Mouse (Mus musculus) fibroblast of lung, adult 2 months (primary cell): ENCODE data around the gene D10Wsu102e.
A peak's percentile ranks its signal among the peaks of the same experiment; 100 is the strongest.
"Not testable (repeated sequence)": the region's sequence is repeated elsewhere in the genome, so short reads cannot be mapped to it uniquely, and the experiment has no call there.

Source experiments
- DNase-seq: peaks from one replicate; pipeline ENCODE4 v3.0.0-alpha.2; 2011; ENCODE audit warnings: low read depth

Gene D10Wsu102e

DNA sequence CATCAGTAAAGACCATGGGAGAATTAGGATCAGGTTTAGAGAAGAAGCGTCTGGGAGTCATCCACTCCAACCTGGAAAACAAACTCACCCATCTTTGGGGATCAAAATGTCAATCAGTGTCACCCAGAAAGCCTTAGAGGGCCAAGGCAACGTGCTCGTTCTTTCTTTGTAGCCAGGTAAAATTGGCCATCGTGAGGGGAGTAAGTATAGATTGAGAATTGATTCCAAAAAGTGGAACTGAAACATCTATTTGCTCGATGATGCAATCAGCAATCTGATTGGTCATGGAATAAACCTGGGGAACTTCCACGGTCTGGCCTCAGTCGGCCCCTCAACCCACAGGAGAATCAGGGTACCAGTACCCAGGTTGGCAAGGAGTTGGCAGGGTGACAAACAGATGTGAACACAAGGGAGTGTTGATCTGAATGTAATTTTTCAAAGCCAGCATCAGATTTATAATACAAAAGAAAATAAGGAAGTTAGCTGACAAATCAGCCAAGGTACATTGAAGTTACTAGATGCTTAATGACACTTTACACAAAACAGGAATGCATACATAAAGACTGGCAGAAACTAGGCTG, 25.4 kb downstream of the D10Wsu102e start:
- no peak for DNase-seq

- DNase-seq: no peak
Observed at GRCm38 (mm10) chr10:83397336-83397735, 37.3 kb downstream of the D10Wsu102e start.

GRCm38 (mm10) chr10:83400896-83401295, 40.9 kb downstream of the D10Wsu102e start:
- not testable (repeated sequence) for DNase-seq

DNA sequence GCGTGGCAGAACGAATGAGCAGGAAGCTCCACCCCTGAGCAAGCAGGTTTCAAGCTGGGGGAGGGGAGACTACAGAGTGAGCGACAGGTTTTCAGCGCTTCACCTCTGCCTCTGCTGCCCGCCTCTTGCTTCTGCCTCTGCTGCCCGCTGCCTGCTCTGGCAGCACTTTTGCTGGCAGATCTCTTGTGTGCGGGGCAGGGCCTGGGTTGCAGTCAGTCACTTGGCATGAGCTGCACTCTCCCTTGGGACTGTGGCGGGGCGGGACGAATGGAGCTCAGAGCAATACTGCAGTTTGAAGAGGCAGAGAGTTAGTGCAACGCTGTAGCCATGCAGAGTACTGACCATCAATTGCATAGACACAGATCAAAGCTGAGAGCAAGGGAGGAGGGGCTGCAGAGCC, 45.0 kb downstream of the D10Wsu102e start:
- no peak for DNase-seq

DNA sequence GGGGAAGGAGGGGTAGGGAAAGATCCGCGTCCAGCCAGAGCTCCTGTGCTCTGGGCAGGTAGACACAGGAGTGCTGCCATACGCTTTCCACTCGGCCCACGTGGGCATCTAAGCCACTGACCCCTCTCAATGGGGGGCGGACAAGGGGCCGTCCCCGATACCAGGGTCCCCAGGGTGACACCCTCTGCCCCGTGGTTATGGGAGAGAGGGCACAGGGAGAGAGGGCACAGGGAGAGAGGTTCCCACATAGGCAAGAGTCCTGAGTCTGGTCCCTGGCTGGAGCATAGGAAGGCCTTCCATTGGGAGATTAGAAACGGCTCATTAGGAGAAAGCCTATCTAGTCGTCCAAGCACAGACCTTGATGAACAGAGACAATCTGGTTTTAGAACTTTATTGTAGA, 45.7 kb downstream of the D10Wsu102e start:
- no peak for DNase-seq

- no peak for DNase-seq
Observed at GRCm38 (mm10) chr10:83407141-83407540, 47.1 kb downstream of the D10Wsu102e start.

DNA sequence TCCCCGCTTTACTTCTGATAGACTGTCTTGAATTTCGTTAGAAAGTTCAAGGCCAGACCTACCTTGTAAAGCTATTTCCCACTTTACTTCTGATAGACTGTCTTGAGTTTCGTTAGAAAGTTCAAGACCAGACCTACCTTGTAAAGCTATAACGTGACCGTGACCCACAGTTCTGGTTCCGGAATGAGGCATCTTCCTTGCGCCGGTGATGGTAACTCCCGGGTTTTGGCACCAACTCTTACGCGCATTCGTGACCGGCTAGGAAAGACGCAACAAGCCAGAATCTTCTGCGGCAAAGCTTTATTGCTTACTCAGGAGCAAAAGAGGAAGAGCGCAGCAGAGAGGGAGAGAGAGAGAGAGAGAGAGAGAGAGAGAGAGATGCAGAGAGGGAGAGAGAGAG, 58.4 kb downstream of the D10Wsu102e start:
- not testable (repeated sequence) for DNase-seq

- DNase-seq: no peak
Observed at GRCm38 (mm10) chr10:83448582-83448981, 88.6 kb downstream of the D10Wsu102e start.

GRCm38 (mm10) chr10:83457531-83457930, 97.5 kb downstream of the D10Wsu102e start:
- no peak for DNase-seq

DNA sequence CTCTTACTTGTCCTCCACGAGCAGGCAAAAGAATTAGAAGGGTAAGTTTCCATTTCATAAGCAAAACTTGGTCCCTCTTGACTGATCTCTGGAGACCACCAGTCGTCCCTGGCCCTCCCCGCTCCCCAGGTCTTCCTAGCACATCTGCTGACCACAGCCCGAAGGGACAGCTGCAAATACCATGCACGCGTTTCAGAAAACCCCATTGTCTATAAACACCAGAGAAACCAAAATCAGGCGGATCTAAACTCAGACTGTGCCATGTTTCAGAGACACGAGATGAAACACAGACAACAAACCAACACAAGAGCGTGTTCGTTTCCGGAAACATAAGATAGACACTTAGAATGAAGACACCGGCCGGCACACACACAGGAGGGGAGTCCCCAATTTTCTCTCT, 115.2 kb downstream of the D10Wsu102e start:
- no peak for DNase-seq

DNA sequence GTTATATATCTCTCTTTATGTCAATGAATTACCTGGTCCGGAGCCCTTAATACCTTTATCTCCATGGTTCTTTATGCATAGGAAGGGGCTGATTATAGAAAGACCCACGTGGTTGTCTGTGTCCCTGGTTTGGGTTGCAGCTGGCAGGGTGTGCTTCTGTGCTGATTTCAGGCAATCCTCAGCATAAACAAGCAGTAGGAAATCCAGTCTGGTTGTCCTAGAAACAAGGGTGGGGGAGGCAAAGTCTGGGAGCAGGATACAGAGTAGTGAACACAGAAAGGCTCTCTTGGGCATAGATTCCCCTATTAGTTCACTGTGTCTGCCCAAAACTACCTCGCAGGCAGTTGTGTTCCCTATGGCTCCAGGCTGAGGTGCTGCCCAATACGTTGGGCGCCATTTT, 117.3 kb downstream of the D10Wsu102e start:
- no peak for DNase-seq

- DNase-seq: no peak
Observed at GRCm38 (mm10) chr10:83490506-83490905, 130.5 kb downstream of the D10Wsu102e start.

GRCm38 (mm10) chr10:83497321-83497720, 137.3 kb downstream of the D10Wsu102e start:
- no peak for DNase-seq

GRCm38 (mm10) chr10:83508962-83509660, 149.1 kb downstream of the D10Wsu102e start:
- no peak for DNase-seq

DNA sequence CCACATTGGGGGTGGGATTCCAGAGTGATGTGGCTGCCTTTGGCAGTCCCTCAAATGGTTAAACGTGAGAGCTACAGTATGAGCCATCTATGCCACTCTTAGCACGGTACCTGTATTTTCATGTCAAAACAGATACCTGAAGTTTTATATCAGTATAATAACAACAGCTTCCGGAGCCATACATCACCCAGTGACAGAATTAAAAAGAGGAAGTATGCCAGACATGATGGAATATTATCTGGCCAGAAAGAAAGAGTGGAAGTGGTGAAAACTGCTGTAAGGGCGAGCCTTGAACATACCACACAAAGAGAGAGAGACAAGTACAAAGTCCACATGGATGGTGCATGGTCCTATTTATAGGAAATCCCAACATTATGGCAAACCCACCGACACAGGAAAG, 151.3 kb downstream of the D10Wsu102e start:
- no peak for DNase-seq

DNA sequence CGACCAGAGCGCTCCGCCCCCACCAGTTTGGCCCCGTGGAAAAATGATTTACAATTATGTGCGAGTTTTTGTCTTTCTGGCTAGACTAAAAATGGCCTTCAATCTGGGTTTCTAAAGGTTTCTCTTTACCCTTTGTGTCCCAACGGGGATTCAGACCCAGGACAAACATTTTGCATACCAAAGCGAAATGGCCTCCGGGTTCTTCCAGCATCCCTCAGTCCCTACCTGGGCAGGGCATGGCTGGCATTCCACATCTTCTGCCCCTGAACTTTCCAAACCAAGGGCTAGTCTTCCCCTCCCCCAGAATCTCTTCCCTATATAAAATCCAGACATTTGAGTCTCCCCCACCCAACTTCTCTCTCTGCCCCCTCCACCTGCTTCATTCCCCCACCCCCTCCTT, 153.7 kb downstream of the D10Wsu102e start:
- DNase-seq: no peak

DNA sequence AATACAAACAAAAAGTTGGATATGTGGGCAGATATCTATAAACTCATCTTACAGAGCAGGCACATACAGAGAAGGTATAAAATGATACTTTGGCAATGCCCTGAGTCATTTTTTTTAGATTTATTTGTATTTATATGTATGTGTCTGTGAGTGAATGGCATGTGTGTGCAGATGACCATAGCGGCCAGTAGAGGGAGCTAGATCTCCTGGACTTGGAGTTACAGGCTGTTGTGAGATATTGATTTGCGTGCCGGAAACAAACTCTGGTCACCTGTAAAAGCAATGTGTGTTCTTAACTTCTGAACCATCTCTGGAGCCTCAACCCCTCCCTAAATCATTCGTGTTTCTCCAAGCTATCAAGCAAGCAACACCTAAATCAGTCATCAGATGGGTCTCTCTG, 161.0 kb downstream of the D10Wsu102e start:
- DNase-seq: no peak

DNA sequence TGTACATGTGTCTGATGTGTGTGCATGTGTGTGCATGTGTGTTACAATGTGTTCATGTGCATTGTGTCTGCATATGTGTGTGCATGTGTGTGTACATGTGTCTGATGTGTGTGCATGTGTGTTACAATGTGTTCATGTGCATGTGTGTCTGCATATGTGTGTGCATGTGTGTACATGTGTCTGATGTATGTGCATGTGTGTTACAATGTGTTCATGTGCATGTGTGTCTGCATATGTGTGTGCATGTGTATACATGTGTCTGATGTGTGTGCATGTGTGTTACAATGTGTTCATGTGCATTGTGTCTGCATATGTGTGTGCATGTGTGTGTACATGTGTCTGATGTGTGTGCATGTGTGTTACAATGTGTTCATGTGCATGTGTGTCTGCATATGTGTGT, 164.2 kb downstream of the D10Wsu102e start:
- not testable (repeated sequence) for DNase-seq

GRCm38 (mm10) chr10:83530384-83530967, 170.5 kb downstream of the D10Wsu102e start:
- DNase-seq: no peak

- DNase-seq: peak; percentile 51
Observed at GRCm38 (mm10) chr10:83533258-83533909, 173.4 kb downstream of the D10Wsu102e start.

- DNase-seq: peak; percentile 61
Observed at GRCm38 (mm10) chr10:83533910-83534283, 173.9 kb downstream of the D10Wsu102e start, which contains the start of gene Aldh1l2. Gene Aldh1l2, minus strand, starts transcription at chr10:83534140.

DNA sequence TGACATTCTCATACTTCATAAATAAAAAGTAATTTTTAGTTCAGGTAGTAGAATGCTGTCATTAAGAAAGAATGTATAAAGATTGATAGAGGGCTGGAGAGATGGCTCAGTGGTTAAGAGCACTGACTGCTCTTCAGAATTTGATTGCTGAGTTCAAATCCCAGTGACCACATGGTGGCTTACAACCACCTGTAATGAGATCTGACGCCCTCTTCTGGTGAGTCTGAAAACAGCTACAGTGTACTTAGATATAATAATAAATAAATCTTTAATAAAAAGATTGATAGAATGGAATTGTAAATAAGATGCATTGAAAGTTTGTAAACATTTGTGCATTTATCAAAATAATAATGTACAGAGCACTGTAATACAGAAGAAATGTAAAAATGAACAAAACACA, 176.4 kb downstream of the D10Wsu102e start:
- no peak for DNase-seq
